Mouse (Mus musculus) E14TG2a.4 (cell line): ENCODE data around the gene Lmntd1.

Source experiments
- CTCF ChIP-seq: conservative IDR thresholded peaks from 2 replicates; pipeline ENCODE4 v1.5.1; 2014; ENCODE audit warnings: low read length
- NANOG ChIP-seq: IDR thresholded peaks from 2 replicates; pipeline ENCODE4 v1.6.1; 2014; ENCODE audit warnings: borderline replicate concordance, low read length, mixed read lengths

DNA sequence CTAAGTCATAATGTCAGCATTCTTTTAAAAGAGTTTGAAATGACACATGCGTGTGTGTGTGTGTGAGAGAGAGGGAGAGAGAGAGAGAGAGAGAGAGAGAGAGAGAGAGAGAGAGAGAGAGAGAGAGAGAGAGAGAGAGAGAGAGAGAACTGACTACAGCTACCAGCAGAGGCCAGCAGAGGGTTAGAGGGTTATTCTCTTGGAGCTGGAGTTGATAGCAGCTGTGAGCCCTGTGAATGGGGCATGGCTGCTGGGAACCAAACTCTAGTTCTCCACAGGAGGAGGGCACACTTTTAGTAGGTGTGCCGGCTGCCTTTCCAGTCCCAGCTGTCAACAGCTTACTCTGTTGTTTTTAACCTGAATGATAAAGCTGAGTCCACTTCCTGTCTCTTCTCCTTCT is 242.1 kb downstream of the Lmntd1 start:
- TF ChIP-seq CTCF, result no peak
- no peak for TF ChIP-seq NANOG
